Mouse (Mus musculus): Measurements from ENCODE around the gene Gm19668. TPM values are rescaled to one million over a fixed set of nuclear protein-coding genes. Genes with fewer than 3 reads are reported as not detected.
"Not testable (repeated sequence)": the region's sequence is repeated elsewhere in the genome, so short reads cannot be mapped to it uniquely, and the experiment has no call there.

The Gm19668 gene
- total RNA-seq, 1 experiment, result not detected

DNA sequence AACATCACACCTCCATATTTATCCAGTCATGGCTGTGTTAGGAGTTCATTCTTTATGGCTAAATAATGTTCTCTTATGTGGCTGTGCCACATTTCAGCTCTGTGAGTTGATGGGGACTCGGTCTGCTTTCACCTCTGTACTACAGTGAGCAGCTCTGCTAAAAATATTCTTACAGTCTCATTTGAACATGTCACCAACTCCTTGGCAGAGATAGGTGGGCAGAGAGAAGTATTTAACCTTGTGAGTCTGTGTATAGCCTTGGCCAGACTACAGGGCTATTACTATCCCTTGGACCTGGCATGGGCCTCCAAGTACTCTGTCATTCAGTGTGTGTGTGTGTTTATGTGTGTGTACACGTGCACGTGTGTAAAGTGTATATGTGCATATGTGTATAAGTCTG is 26.8 kb downstream of the Gm19668 start:
- H3K4me1 ChIP-seq (ENCODE audit: control insufficient read depth in 2 of 2, insufficient read depth in 2 of 2, low read length in 2 of 2, poor library complexity in 1 of 2); H3K36me3 ChIP-seq (ENCODE audit: control insufficient read depth, insufficient read depth, low read length, poor library complexity, severe bottlenecking); H3K27ac ChIP-seq (ENCODE audit: insufficient read depth, low read depth, low read length, poor library complexity, severe bottlenecking); H3K9me3 ChIP-seq (ENCODE audit: control insufficient read depth, insufficient read depth, low read depth, low read length); H3K4me3 ChIP-seq (ENCODE audit: insufficient read depth in 1 of 2, low read depth in 1 of 2, low read length in 2 of 2, poor library complexity in 1 of 2, severe bottlenecking in 1 of 2); H3K9ac ChIP-seq (ENCODE audit: insufficient read depth, low read depth, low read length, poor library complexity, severe bottlenecking); in situ Hi-C loops (cut with MboI; ENCODE audit: low sequenced_read_pairs in 2 of 2, unreplicated experiment in 2 of 2); DNase-seq (ENCODE audit: low read depth, low spot score): not testable (repeated sequence)

DNA sequence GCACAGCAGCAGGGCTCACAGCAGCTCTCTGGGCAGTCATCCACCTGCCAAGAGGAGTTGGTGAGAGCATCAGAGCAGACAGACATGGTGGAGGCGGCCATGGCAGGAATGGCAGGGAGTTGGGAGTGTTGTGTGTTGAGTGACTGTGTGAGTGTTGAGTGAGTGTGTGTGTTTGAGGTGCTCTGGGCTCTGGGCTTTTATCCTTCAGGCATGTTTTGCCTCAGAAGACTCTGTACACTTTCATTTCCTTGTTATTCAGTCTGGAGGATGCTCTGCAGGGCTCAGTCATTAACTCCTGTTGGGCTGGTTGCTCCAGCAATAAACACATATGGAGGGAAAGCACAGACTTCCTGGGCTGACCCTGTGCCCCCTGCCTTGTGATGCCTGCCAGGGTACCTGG is 27.7 kb downstream of the Gm19668 start, which contains the start of gene Gm3238:
TSS of gene Gm3238 (minus strand) at position 101 of the 400 bp plus-strand sequence.
- H3K27ac ChIP-seq (ENCODE audit: insufficient read depth, low read depth, low read length, poor library complexity, severe bottlenecking); H3K4me1 ChIP-seq (ENCODE audit: control insufficient read depth in 2 of 2, insufficient read depth in 2 of 2, low read length in 2 of 2, poor library complexity in 1 of 2); in situ Hi-C loops (cut with MboI; ENCODE audit: low sequenced_read_pairs in 2 of 2, unreplicated experiment in 2 of 2); DNase-seq (ENCODE audit: low read depth, low spot score); H3K36me3 ChIP-seq (ENCODE audit: control insufficient read depth, insufficient read depth, low read length, poor library complexity, severe bottlenecking); H3K4me3 ChIP-seq (ENCODE audit: insufficient read depth in 1 of 2, low read depth in 1 of 2, low read length in 2 of 2, poor library complexity in 1 of 2, severe bottlenecking in 1 of 2); H3K9me3 ChIP-seq (ENCODE audit: control insufficient read depth, insufficient read depth, low read depth, low read length); H3K9ac ChIP-seq (ENCODE audit: insufficient read depth, low read depth, low read length, poor library complexity, severe bottlenecking): not testable (repeated sequence)

DNA sequence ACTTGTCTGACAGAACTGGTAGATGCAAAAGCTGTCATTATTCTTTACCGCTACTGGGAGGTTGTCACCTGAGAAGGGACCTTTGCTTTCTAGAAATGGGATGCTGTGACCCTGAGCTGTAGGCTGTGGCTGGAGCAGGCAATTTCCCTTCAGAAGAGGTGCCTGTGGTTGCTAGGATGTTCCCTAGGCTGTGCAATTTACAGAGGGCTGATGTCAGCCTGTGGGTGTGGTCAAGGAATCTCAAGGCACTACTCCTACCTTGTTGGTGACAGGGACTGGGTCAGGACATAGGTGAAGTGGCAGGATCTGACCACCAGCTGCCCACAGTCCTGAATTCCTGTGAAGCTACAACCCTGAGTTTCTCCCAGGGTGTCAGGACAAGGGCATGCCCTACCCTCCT is 29.2 kb downstream of the Gm19668 start:
- Histone ChIP-seq H3K4me3 (ENCODE audit: insufficient read depth in 1 of 2, low read depth in 1 of 2, low read length in 2 of 2, poor library complexity in 1 of 2, severe bottlenecking in 1 of 2) (no peak overlapping the region), H3K9ac (ENCODE audit: insufficient read depth, low read depth, low read length, poor library complexity, severe bottlenecking) (no peak overlapping the region), H3K4me1 (ENCODE audit: control insufficient read depth in 2 of 2, insufficient read depth in 2 of 2, low read length in 2 of 2, poor library complexity in 1 of 2) (no peaks in the 10 kb centered on the region), H3K9me3 (ENCODE audit: control insufficient read depth, insufficient read depth, low read depth, low read length) (no peaks in the 10 kb centered on the region), H3K36me3 (ENCODE audit: control insufficient read depth, insufficient read depth, low read length, poor library complexity, severe bottlenecking) (no peaks in the 10 kb centered on the region), H3K27ac (ENCODE audit: insufficient read depth, low read depth, low read length, poor library complexity, severe bottlenecking) (no peak overlapping the region)
- TF ChIP-seq MAFK (IDR thresholded peaks at IDR 0.05; ENCODE audit: insufficient read depth, low read depth, low read length) (no peak), ZC3H11A (IDR thresholded peaks at IDR 0.05; ENCODE audit: borderline replicate concordance, low read depth, low read length) (no peak)
- in situ Hi-C loops (cut with MboI; ENCODE audit: low sequenced_read_pairs in 2 of 2, unreplicated experiment in 2 of 2), result no loop called here
- DNase-seq (ENCODE audit: low read depth, low spot score), result no peak

DNA sequence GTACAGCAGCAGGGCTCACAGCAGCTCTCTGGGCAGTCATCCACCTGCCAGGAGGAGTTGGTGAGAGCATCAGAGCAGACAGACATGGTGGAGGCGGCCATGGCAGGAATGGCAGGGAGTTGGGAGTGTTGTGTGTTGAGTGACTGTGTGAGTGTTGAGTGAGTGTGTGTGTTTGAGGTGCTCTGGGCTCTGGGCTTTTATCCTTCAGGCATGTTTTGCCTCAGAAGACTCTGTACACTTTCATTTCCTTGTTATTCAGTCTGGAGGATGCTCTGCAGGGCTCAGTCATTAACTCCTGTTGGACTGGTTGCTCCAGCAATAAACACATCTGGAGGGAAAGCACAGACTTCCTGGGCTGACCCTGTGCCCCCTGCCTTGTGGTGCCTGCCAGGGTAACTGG is 39.4 kb downstream of the Gm19668 start, which contains the start of gene Gm3233:
TSS of gene Gm3233 (minus strand) at position 101 of the 400 bp plus-strand sequence.
- H3K9me3 ChIP-seq (ENCODE audit: control insufficient read depth, insufficient read depth, low read depth, low read length); H3K4me3 ChIP-seq (ENCODE audit: insufficient read depth in 1 of 2, low read depth in 1 of 2, low read length in 2 of 2, poor library complexity in 1 of 2, severe bottlenecking in 1 of 2): not testable (repeated sequence)

DNA sequence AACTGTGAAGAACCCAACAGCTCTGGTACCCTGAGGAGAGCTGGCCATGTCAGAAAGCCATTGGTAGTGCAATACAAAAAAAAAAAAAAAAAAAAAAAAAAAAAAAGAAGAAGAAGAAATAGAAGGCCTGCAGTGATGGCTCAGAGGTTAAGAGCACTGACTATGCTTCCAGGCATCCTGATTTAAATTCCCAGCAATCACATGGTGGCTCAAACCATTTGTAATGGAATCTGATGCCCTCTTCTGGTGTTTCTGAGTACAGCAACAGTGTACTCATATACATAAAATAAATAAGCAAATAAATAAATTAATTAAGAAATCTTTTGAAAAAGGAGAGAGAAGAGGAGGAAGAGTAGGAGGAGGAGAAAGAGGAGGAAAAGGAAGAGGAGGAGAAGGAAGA is 45.5 kb downstream of the Gm19668 start:
- in situ Hi-C loops (cut with MboI; ENCODE audit: low sequenced_read_pairs in 2 of 2, unreplicated experiment in 2 of 2), result no loop called here
- H3K4me1 ChIP-seq (ENCODE audit: control insufficient read depth in 2 of 2, insufficient read depth in 2 of 2, low read length in 2 of 2, poor library complexity in 1 of 2), result no peaks in the 10 kb centered on the region
- TF ChIP-seq CHD2 (IDR thresholded peaks at IDR 0.05; ENCODE audit: low read depth, low read length) (no peak), ZNF384 (IDR thresholded peaks at IDR 0.05; ENCODE audit: low read depth, low read length) (peak; percentile 57; the same call in 1 of the 2 replicates)
- no peak overlapping the region for H3K27ac ChIP-seq (ENCODE audit: insufficient read depth, low read depth, low read length, poor library complexity, severe bottlenecking)
- no peaks in the 10 kb centered on the region for H3K9me3 ChIP-seq (ENCODE audit: control insufficient read depth, insufficient read depth, low read depth, low read length)
- H3K9ac ChIP-seq (ENCODE audit: insufficient read depth, low read depth, low read length, poor library complexity, severe bottlenecking), result no peak overlapping the region
- no peak overlapping the region for H3K4me3 ChIP-seq (ENCODE audit: insufficient read depth in 1 of 2, low read depth in 1 of 2, low read length in 2 of 2, poor library complexity in 1 of 2, severe bottlenecking in 1 of 2)
- H3K36me3 ChIP-seq (ENCODE audit: control insufficient read depth, insufficient read depth, low read length, poor library complexity, severe bottlenecking), result no peaks in the 10 kb centered on the region
- no peak for DNase-seq (ENCODE audit: low read depth, low spot score)

More for the DNA sequence above, 39.4 kb downstream of the Gm19668 start, which contains the start of gene Gm3233:
- H3K27ac ChIP-seq (ENCODE audit: insufficient read depth, low read depth, low read length, poor library complexity, severe bottlenecking); H3K36me3 ChIP-seq (ENCODE audit: control insufficient read depth, insufficient read depth, low read length, poor library complexity, severe bottlenecking); H3K4me1 ChIP-seq (ENCODE audit: control insufficient read depth in 2 of 2, insufficient read depth in 2 of 2, low read length in 2 of 2, poor library complexity in 1 of 2); in situ Hi-C loops (cut with MboI; ENCODE audit: low sequenced_read_pairs in 2 of 2, unreplicated experiment in 2 of 2); DNase-seq (ENCODE audit: low read depth, low spot score); H3K9ac ChIP-seq (ENCODE audit: insufficient read depth, low read depth, low read length, poor library complexity, severe bottlenecking): not testable (repeated sequence)

DNA sequence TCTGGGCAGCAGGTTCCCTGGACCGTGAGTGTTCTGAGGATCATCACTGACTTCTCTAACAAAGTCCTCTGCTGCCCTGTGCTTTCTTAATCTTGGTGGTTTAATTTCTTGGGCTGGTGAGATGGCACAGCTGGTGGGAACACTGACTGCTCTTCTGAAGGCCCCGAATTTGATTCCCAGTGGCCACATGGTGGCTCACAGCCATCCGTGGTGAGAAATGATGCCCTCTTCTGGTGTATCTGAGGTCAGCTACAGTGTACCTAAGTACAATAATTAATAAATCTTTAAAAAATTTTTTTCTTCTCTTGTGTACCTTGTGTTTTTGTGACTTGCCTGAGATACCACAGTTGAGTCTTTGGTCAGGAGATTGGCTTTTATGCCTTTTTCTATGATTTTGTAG is 46.6 kb downstream of the Gm19668 start:
- H3K9ac ChIP-seq (ENCODE audit: insufficient read depth, low read depth, low read length, poor library complexity, severe bottlenecking); H3K4me3 ChIP-seq (ENCODE audit: insufficient read depth in 1 of 2, low read depth in 1 of 2, low read length in 2 of 2, poor library complexity in 1 of 2, severe bottlenecking in 1 of 2); DNase-seq (ENCODE audit: low read depth, low spot score); in situ Hi-C loops (cut with MboI; ENCODE audit: low sequenced_read_pairs in 2 of 2, unreplicated experiment in 2 of 2); H3K4me1 ChIP-seq (ENCODE audit: control insufficient read depth in 2 of 2, insufficient read depth in 2 of 2, low read length in 2 of 2, poor library complexity in 1 of 2); H3K27ac ChIP-seq (ENCODE audit: insufficient read depth, low read depth, low read length, poor library complexity, severe bottlenecking); H3K36me3 ChIP-seq (ENCODE audit: control insufficient read depth, insufficient read depth, low read length, poor library complexity, severe bottlenecking); H3K9me3 ChIP-seq (ENCODE audit: control insufficient read depth, insufficient read depth, low read depth, low read length): not testable (repeated sequence)

DNA sequence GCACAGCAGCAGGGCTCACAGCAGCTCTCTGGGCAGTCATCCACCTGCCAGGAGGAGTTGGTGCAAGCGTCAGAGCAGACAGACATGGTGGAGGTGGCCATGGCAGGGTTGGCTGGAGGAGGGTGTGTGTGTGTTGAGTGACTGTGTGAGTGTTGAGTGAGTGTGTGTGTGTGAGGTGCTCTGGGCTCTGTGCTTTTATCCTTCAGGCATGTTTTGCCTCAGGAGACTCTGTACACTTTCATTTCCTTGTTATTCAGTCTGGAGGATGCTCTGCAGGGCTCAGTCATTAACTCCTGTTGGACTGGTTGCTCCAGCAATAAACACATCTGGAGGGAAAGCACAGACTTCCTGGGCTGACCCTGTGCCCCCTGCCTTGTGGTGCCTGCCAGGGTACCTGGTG is 47.7 kb downstream of the Gm19668 start, which contains the start of gene Gm9736:
TSS of gene Gm9736 (minus strand) at position 101 of the 400 bp plus-strand sequence.
- in situ Hi-C loops (cut with MboI; ENCODE audit: low sequenced_read_pairs in 2 of 2, unreplicated experiment in 2 of 2); H3K36me3 ChIP-seq (ENCODE audit: control insufficient read depth, insufficient read depth, low read length, poor library complexity, severe bottlenecking); H3K9me3 ChIP-seq (ENCODE audit: control insufficient read depth, insufficient read depth, low read depth, low read length); H3K9ac ChIP-seq (ENCODE audit: insufficient read depth, low read depth, low read length, poor library complexity, severe bottlenecking); H3K4me3 ChIP-seq (ENCODE audit: insufficient read depth in 1 of 2, low read depth in 1 of 2, low read length in 2 of 2, poor library complexity in 1 of 2, severe bottlenecking in 1 of 2); H3K4me1 ChIP-seq (ENCODE audit: control insufficient read depth in 2 of 2, insufficient read depth in 2 of 2, low read length in 2 of 2, poor library complexity in 1 of 2); H3K27ac ChIP-seq (ENCODE audit: insufficient read depth, low read depth, low read length, poor library complexity, severe bottlenecking); DNase-seq (ENCODE audit: low read depth, low spot score): not testable (repeated sequence)

DNA sequence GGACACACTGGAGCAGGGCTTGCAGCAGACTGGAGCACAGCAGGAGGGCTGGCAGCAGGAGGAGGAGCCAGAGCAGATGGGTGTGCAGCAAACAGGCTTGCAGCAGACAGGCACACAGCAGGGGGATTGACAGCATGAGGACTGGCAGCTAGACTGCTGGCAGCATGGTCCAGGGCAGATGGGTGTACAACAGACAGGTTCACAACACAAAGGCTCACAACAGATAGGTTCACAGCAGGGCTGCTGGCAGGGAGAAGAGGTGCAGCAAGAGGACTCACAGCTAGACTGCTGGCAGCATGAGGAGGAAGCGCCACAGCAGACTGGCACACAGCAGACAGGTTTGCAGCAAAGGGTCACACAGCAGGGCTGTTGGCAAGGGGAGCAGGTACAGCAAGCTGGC is 48.2 kb downstream of the Gm19668 start:
- H3K4me1 ChIP-seq (ENCODE audit: control insufficient read depth in 2 of 2, insufficient read depth in 2 of 2, low read length in 2 of 2, poor library complexity in 1 of 2); DNase-seq (ENCODE audit: low read depth, low spot score); H3K36me3 ChIP-seq (ENCODE audit: control insufficient read depth, insufficient read depth, low read length, poor library complexity, severe bottlenecking); H3K9me3 ChIP-seq (ENCODE audit: control insufficient read depth, insufficient read depth, low read depth, low read length); in situ Hi-C loops (cut with MboI; ENCODE audit: low sequenced_read_pairs in 2 of 2, unreplicated experiment in 2 of 2); H3K27ac ChIP-seq (ENCODE audit: insufficient read depth, low read depth, low read length, poor library complexity, severe bottlenecking); H3K9ac ChIP-seq (ENCODE audit: insufficient read depth, low read depth, low read length, poor library complexity, severe bottlenecking); H3K4me3 ChIP-seq (ENCODE audit: insufficient read depth in 1 of 2, low read depth in 1 of 2, low read length in 2 of 2, poor library complexity in 1 of 2, severe bottlenecking in 1 of 2): not testable (repeated sequence)

All from ES-E14 (cell line).